Mouse (Mus musculus) embryonic facial prominence, embryonic 14.5 days (tissue): Measurements from ENCODE around the gene Cacnb3. TPM values are rescaled to one million over a fixed set of nuclear protein-coding genes. Genes with fewer than 3 reads are reported as not detected.

ENCODE experiments used
- ATAC-seq: fragments of 200-750 bp; cut with Nextera tagmentation; 2 replicates; pipeline ENCODE4 v1.8.0; 2017; ENCODE audit warnings: low read depth, moderate number of reproducible peaks, moderate TSS enrichment
- DNase-seq: peaks from one replicate; pipeline ENCODE4 v3.0.0-alpha.2; 2015; ENCODE audit warnings: low spot score
- H3K27ac ChIP-seq: fragments of 300-500 bp; sonication (generic); replicated peaks from 2 replicates; pipeline ENCODE4 v1.5.1; 2014; ENCODE audit warnings: low read depth, mild to moderate bottlenecking, low read length, moderate library complexity
- H3K27me3 ChIP-seq: fragments of 300-500 bp; sonication (generic); replicated peaks from 2 replicates; pipeline ENCODE4 v1.6.1; 2014; ENCODE audit warnings: low read length; ENCODE audit not compliant: control insufficient read depth, insufficient read depth
- H3K36me3 ChIP-seq: fragments of 300-500 bp; sonication (generic); 2 replicates; pipeline ENCODE4 v1.6.1; 2014; ENCODE audit warnings: low read length, mixed read lengths; ENCODE audit not compliant: control insufficient read depth, insufficient read depth
- H3K4me1 ChIP-seq: fragments of 300-500 bp; sonication (generic); 2 replicates; pipeline ENCODE4 v1.6.1; 2014; ENCODE audit warnings: antibody characterized with exemption, low read length; ENCODE audit not compliant: control insufficient read depth, insufficient read depth
- H3K4me2 ChIP-seq: fragments of 300-500 bp; sonication (generic); 2 replicates; pipeline ENCODE4 v1.6.1; 2014; ENCODE audit warnings: low read depth, mild to moderate bottlenecking, low read length, moderate library complexity, mixed read lengths
- H3K4me3 ChIP-seq: fragments of 300-500 bp; sonication (generic); 2 replicates; pipeline ENCODE4 v1.5.1; 2014; ENCODE audit warnings: low read depth, mild to moderate bottlenecking, low read length
- H3K9ac ChIP-seq: fragments of 300-500 bp; sonication (generic); 2 replicates; pipeline ENCODE4 v1.6.1; 2014; ENCODE audit warnings: low read depth, mild to moderate bottlenecking, low read length, moderate library complexity, mixed read lengths
- H3K9me3 ChIP-seq: fragments of 300-500 bp; sonication (generic); 2 replicates; pipeline ENCODE4 v1.6.1; 2016; ENCODE audit warnings: low read length; ENCODE audit not compliant: control insufficient read depth
- WGBS: fragments of 180-500 bp; shearing (Covaris S2); extraction: QIAGEN DNeasy Blood & Tissue Kit; methylation state at CpG from one replicate; pipeline ENCODE4 v1.1.7; 2014; 5-methylcytosine and 5-hydroxymethylcytosine counted together
- polyA plus RNA-seq: library from polyadenylated mRNA; unstranded; fragments of >200 nt; fragmentation: Nextera tagmentation; extraction: Ambion mirVana; gene quantifications from 2 replicates; pipeline ENCODE4 v1.2.1, GENCODE M21; 2014

Cacnb3 gene
- polyA plus RNA-seq, 1 experiment from 2014 or later: 29.0 TPM

DNA sequence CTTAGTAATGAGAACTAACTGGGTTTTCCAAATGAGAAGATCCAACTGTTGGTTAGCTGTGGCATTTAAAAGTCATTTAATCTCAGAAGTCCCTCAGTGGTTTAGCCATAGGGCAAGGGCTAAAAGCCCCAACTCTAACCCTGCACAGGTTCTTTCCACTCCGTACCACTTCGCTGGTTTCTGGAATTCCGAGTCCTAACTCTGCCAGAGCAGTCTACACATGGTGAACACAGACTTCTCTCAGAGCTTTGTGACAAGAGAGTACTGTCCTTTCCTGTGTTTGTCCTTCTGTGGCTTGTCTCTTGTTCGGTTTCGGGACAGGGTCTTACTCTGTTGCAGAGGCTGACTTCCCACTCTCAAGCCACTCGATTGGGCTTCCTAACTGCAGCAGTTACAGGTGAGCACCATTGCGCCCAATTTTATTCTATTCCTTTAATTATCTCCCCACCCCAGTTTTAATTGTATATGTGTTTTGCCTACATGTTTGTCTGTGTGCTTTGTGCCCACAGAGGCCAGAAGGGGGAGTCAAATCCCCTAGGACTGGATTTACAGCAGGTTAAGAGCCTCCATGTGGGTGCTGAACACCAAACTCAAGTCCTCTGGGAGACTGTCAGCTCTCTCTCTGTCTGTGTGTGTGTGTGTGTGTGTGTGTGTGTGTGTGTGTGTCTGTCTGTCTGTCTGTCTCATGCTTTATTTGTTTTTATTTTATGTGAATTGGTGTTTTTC, 4.0 kb upstream of the Cacnb3 start:
- no peak overlapping the region for H3K4me3 ChIP-seq
- H3K27ac ChIP-seq: no peak overlapping the region
- H3K4me1 ChIP-seq: peaks cover 15% of the 10 kb centered on the region
- H3K27me3 ChIP-seq: peaks cover 13% of the 10 kb centered on the region; the same call in 1 of the 2 replicates
- H3K36me3 ChIP-seq: no peaks in the 10 kb centered on the region
- ATAC-seq: no peak
- no peak overlapping the region for H3K4me2 ChIP-seq
- H3K9ac ChIP-seq: no peak overlapping the region
- DNase-seq: no peak
- 0 out of 2 replicates have a peak, but pooled peaks cover 6% of the 10 kb centered on the region for H3K9me3 ChIP-seq
- WGBS: 73% methylated on average over 7 of the region's 7 CpGs

DNA sequence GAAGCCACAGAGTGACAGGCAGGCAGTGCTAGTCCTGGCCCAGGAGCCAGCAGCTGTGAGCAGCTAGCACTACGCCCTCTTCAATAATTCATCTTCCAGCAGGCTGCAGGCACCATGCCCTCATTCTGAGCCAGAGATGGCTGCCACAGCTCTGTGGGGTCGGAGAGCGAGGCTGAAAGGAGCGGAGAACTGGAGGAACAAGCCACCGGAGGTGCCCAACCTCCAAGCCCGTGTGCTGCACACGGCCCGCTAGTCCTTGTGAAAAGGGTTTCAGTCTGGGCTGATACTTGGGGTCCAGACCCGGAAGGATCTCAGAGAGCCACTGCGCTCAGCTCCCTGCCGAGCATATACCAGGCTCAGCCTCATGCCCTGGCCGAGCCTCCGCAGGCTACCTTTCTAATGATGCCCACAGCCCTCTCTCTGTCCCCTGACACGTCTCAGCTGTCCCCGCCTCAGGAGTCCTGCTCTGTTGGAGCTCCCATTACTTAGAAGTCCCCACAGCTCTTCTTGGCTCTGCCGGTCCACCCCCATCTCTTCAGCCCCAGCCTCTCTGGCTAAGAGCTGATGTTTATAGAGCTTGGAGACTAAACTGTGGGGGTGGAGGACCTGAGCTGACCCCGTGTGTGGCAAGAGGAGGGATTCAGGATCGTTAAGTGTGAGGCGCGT, 1.9 kb upstream of the Cacnb3 start:
- ATAC-seq: no peak
- Histone ChIP-seq H3K4me1 (peaks cover 28% of the 10 kb centered on the region), H3K9me3 (0 out of 2 replicates have a peak, but pooled peaks cover 6% of the 10 kb centered on the region), H3K9ac (peak overlapping the region; percentile 49), H3K27me3 (peaks cover 22% of the 10 kb centered on the region; the same call in 1 of the 2 replicates), H3K4me2 (peak overlapping the region; percentile 44), H3K27ac (no peak overlapping the region), H3K4me3 (no peak overlapping the region), H3K36me3 (no peaks in the 10 kb centered on the region)
- whole genome bisulfite sequencing: 11% methylated on average over 15 of the region's 20 CpGs
- DNase-seq: peak; percentile 66

DNA sequence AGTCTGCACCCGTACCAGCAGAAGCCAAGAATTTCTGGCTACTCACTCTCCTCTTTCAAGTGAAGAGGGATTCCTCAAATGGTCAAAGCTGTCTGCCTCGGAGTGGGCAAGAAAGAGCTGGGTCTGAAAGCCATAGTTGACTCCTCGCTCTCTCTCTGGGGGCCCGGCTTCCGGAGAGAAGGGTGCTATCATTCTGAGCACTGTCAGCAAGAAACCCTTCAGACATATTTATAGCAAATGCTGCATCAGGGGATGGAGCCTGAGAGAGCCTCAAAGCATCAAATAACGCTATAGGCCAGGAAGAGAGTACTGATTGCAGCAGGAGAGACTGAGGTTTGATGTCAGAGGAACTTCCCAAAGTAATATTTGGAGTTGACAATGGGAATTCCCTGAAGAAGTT, 1.2 kb upstream of the Cacnb3 start:
- H3K27me3 ChIP-seq: peaks cover 29% of the 10 kb centered on the region; the same call in 1 of the 2 replicates
- no peak overlapping the region for H3K4me2 ChIP-seq
- ATAC-seq (no peak), DNase-seq (no peak)
- no peak overlapping the region for H3K9ac ChIP-seq
- WGBS: 49% methylated on average over 6 of the region's 6 CpGs
- H3K27ac ChIP-seq: 0 out of 2 replicates have a peak overlapping the region, but pooled peaks have one; percentile 15
- no peaks in the 10 kb centered on the region for H3K36me3 ChIP-seq
- H3K4me1 ChIP-seq: peaks cover 28% of the 10 kb centered on the region
- H3K9me3 ChIP-seq: no peaks in the 10 kb centered on the region
- no peak overlapping the region for H3K4me3 ChIP-seq

DNA sequence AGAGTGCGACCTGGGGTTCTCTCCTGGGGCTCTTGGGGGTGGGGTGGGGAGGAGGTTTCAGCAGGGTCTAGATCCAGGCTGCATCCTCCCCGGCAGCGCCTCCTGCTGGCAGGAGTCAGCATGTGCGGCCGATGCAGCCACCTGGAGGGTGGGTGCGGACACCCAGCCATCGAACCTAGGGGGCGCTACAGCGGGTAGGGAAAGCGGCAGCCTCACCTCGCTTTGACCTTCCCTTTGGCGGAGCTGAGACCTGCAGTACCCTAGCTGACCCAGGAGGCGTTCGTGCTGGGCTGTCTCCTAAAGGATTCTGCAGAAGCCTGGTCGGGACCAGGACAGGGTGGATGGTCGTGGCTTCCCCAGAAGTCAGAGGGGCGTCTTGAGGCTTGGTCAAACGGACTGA, 853 bp downstream of the Cacnb3 start:
- Histone ChIP-seq H3K9ac (peak overlapping the region; percentile 58; the same call in 1 of the 2 replicates), H3K36me3 (no peaks in the 10 kb centered on the region), H3K4me3 (peak overlapping the region; percentile 80), H3K27ac (no peak overlapping the region), H3K4me2 (peak overlapping the region; percentile 97), H3K9me3 (no peaks in the 10 kb centered on the region), H3K27me3 (peaks cover 29% of the 10 kb centered on the region; the same call in 1 of the 2 replicates), H3K4me1 (peaks cover 40% of the 10 kb centered on the region)
- whole genome bisulfite sequencing: 0% methylated on average over 11 of the region's 18 CpGs
- DNase-seq: peak; percentile 60
- ATAC-seq: peak; percentile 23

DNA sequence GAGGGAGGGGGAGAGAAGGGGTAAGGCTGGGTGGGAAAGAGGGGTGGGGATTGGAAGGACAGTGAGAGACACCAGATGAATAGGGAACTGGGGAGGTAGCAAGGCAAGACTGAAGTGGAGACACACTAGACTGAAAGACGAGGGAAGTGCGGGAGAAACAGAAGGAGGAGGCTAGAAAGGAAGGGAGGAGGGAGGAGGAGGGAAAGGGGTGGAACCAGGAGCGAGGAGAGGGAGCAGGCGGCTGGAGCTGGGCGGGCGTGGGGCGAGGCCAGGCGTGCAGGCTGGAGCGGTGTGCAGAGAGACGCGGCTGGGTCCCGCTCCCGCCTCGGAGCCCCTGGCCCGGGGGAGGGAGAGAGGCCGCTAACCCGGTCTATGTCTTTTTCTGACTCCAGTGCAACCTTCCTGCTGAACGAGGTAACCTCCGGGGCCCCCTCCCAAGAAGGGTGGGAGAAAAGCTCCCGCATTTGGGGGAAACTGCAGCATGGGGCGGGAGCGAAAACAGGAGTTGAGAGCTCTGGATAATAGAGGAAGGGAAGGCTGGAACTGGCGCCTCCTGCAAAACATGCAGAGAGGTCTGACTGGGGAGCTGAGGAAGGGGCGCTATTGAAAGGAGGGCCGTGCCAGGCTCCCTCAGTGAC, 1.6 kb downstream of the Cacnb3 start:
- Histone ChIP-seq H3K4me3 (peak overlapping the region; percentile 80), H3K27me3 (peaks cover 29% of the 10 kb centered on the region; the same call in 1 of the 2 replicates), H3K4me2 (peak overlapping the region; percentile 97), H3K27ac (peak overlapping the region; percentile 28), H3K9me3 (no peaks in the 10 kb centered on the region), H3K4me1 (peaks cover 44% of the 10 kb centered on the region), H3K9ac (peak overlapping the region; percentile 58), H3K36me3 (no peaks in the 10 kb centered on the region)
- DNase-seq: peak; percentile 92
- peak; percentile 78 for ATAC-seq
- 1% methylated on average over 23 of the region's 25 CpGs for WGBS

DNA sequence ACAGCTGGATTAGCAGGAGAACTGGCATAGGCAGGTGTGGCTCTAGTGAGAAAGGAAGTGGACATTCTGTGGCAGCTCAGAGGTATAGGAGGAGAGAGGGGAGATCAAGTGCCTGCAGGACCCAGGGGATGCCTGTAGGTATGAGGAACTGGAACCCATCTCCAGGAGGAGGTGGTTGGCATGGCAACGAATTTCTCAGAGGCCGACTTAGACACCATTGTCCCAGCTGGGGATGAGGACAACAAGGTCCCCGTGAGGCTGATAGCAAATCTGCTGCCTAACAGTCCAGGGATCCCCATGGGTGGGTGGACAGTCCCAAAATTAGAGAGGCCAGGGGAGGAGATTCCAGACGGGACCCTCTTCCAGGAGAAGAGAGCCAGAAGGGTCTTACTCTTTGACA, 2.3 kb downstream of the Cacnb3 start:
- WGBS: 1% methylated on average over 4 of the region's 4 CpGs
- peaks cover 29% of the 10 kb centered on the region; the same call in 1 of the 2 replicates for H3K27me3 ChIP-seq

DNA sequence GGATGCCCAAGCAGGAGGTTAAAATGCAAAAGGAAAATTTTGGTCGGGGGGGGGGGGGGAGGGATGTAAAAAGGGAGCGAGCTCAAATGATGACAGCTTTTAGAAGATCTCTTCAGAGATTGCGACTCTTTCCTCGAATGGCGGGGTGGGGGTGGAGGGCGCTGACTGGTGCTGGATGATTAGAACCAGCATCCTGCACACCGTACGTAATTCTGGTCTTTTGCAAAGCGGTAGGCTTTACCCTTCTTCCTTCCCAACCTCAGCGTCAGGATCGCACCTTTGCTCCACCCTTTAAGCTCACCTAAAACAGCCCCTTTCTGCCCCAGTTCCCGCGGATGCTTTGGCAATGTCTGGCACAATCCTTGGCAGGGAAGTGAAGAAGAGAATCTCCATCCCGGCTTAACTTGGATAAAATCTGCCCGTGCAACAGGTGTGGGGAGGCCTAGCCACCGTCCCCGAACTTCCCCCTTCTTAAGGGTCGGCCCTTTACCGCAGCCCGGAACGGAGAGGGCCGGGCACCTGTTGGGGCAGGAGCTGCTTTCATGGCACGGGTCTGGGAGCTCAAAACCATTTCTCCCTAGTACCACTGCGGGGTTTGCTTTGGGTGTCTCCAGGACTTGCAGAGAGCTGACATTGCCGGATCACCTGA, 3.3 kb downstream of the Cacnb3 start:
- no peak for DNase-seq
- peak overlapping the region; percentile 80 for H3K4me3 ChIP-seq
- ATAC-seq: peak; percentile 6; the same call in 1 of the 2 replicates
- H3K36me3 ChIP-seq: 0 out of 2 replicates have a peak, but pooled peaks cover 3% of the 10 kb centered on the region
- H3K27ac ChIP-seq: peak overlapping the region; percentile 86
- H3K9ac ChIP-seq: peak overlapping the region; percentile 79
- peaks cover 29% of the 10 kb centered on the region; the same call in 1 of the 2 replicates for H3K27me3 ChIP-seq
- H3K4me2 ChIP-seq: peak overlapping the region; percentile 97
- no peaks in the 10 kb centered on the region for H3K9me3 ChIP-seq
- 1% methylated on average over 24 of the region's 25 CpGs for WGBS
- peaks cover 37% of the 10 kb centered on the region for H3K4me1 ChIP-seq

More for the DNA sequence above, 2.3 kb downstream of the Cacnb3 start:
- peak overlapping the region; percentile 80 for H3K4me3 ChIP-seq
- peak overlapping the region; percentile 58 for H3K9ac ChIP-seq
- peak overlapping the region; percentile 97 for H3K4me2 ChIP-seq
- H3K27ac ChIP-seq: no peak overlapping the region; the same call in 1 of the 2 replicates
- DNase-seq (no peak), ATAC-seq (no peak)
- H3K36me3 ChIP-seq: 0 out of 2 replicates have a peak, but pooled peaks cover 3% of the 10 kb centered on the region
- peaks cover 44% of the 10 kb centered on the region for H3K4me1 ChIP-seq
- H3K9me3 ChIP-seq: no peaks in the 10 kb centered on the region
